Mouse (Mus musculus) limb, embryonic 12.5 days (tissue): ENCODE measurements around the gene Olfr884. TPM values are rescaled to one million over a fixed set of nuclear protein-coding genes. Genes with fewer than 3 reads are reported as not detected.

ENCODE experiments used
- ATAC-seq: fragments of 200-750 bp; cut with Nextera tagmentation; 2 replicates; pipeline ENCODE4 v1.8.0; 2017; ENCODE audit warnings: low read depth, moderate TSS enrichment; ENCODE audit not compliant: insufficient number of reproducible peaks, insufficient read depth, low FRiP score, low TSS enrichment
- H3K27ac ChIP-seq: fragments of 300-500 bp; sonication (generic); 2 replicates; pipeline ENCODE4 v1.5.1; 2016; ENCODE audit warnings: mild to moderate bottlenecking, moderate library complexity
- H3K27me3 ChIP-seq: fragments of 300-500 bp; sonication (generic); 2 replicates; pipeline ENCODE4 v1.6.1; 2016; ENCODE audit warnings: mild to moderate bottlenecking, moderate library complexity
- H3K36me3 ChIP-seq: fragments of 300-500 bp; sonication (generic); 2 replicates; pipeline ENCODE4 v1.6.1; 2016; ENCODE audit warnings: mild to moderate bottlenecking, moderate library complexity
- H3K4me1 ChIP-seq: fragments of 300-500 bp; sonication (generic); replicated peaks from 2 replicates; pipeline ENCODE4 v1.6.1; 2016
- H3K4me2 ChIP-seq: fragments of 300-500 bp; sonication (generic); 2 replicates; pipeline ENCODE4 v1.6.1; 2016; ENCODE audit warnings: mild to moderate bottlenecking, moderate library complexity
- H3K4me3 ChIP-seq: fragments of 300-500 bp; sonication (generic); replicated peaks from 2 replicates; pipeline ENCODE4 v1.5.1; 2016; ENCODE audit warnings: mild to moderate bottlenecking
- H3K9ac ChIP-seq: fragments of 300-500 bp; sonication (generic); replicated peaks from 2 replicates; pipeline ENCODE4 v1.6.1; 2016; ENCODE audit warnings: mild to moderate bottlenecking, moderate library complexity
- H3K9me3 ChIP-seq: fragments of 300-500 bp; sonication (generic); 2 replicates; pipeline ENCODE4 v1.6.1; 2016; ENCODE audit warnings: mild to moderate bottlenecking, moderate library complexity
- WGBS: fragments of 180-500 bp; shearing (Covaris S2); methylation state at CpG from one replicate; pipeline ENCODE4 v1.1.7; 2016; 5-methylcytosine and 5-hydroxymethylcytosine counted together
- polyA plus RNA-seq: library from polyadenylated mRNA; unstranded; fragments of >200 nt; fragmentation: Nextera tagmentation; extraction: Ambion mirVana; gene quantifications from 2 replicates; pipeline ENCODE4 v1.2.1, GENCODE M21; 2016

Olfr884 gene
- not detected in 2 replicates for polyA plus RNA-seq

GRCm38 (mm10) chr9:38046255-38046654, at the start of gene Olfr884:
TSS of gene Olfr884 (plus strand) at chr9:38046555.
- H3K27me3 ChIP-seq = no peaks in the 10 kb centered on the region
- H3K27ac ChIP-seq = no peak within 1 kb of the TSS
- WGBS = 81% methylated on average over 1 of the region's 1 CpGs
- no peak within 1 kb of the TSS for H3K4me3 ChIP-seq
- no peak within 1 kb of the TSS for H3K9ac ChIP-seq
- no peak within 1 kb of the TSS for H3K4me2 ChIP-seq
- H3K9me3 ChIP-seq = no peaks in the 10 kb centered on the region
- H3K36me3 ChIP-seq = no peaks in the 10 kb centered on the region
- no peaks in the 10 kb centered on the region for H3K4me1 ChIP-seq
- ATAC-seq = no peak

DNA sequence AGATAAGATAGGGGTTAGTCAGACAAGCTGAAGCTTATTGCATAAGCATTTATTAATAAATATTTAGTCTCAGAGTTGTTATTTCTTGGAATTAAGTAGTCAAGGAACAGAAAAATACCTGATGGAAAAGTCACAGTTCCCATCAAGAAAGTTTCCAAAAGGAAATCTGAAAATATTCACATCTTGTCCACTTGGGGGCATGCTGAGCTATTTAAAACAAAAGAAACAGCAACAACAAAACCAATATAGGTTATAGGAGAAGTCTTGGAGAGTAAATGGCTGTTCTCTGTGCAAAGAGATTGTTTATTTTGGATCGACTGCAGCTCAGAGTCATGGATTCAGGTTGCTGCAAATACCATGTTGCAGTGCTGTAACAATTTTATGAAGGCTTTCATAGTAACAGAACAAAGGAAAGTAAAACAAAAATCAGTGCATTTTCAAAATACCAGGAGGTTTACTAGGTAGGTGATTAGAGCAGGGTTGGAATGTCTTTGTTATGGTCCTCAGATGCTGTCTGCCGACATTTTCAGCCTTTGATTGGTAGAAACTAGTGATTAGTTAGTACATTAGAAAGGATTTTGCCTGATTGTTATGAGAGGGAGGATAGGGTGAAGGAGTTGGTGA, 47.7 kb upstream of the Olfr884 start:
- no peak overlapping the region for H3K4me3 ChIP-seq
- no peaks in the 10 kb centered on the region for H3K27me3 ChIP-seq
- 40% methylated on average over 2 of the region's 2 CpGs for WGBS
- H3K9me3 ChIP-seq = no peaks in the 10 kb centered on the region
- no peaks in the 10 kb centered on the region for H3K4me1 ChIP-seq
- no peak for ATAC-seq
- no peak overlapping the region for H3K4me2 ChIP-seq
- no peak overlapping the region for H3K9ac ChIP-seq
- H3K36me3 ChIP-seq = no peaks in the 10 kb centered on the region
- H3K27ac ChIP-seq = no peak overlapping the region

- Histone ChIP-seq H3K9me3 (no peaks in the 10 kb centered on the region), H3K9ac (no peak overlapping the region), H3K36me3 (no peaks in the 10 kb centered on the region), H3K27ac (no peak overlapping the region), H3K27me3 (no peaks in the 10 kb centered on the region), H3K4me1 (no peaks in the 10 kb centered on the region), H3K4me2 (no peak overlapping the region), H3K4me3 (no peak overlapping the region)
- 65% methylated on average over 1 of the region's 1 CpGs for WGBS
- no peak for ATAC-seq
Measured at GRCm38 (mm10) chr9:38000021-38000420, 46.3 kb upstream of the Olfr884 start.

- Histone ChIP-seq H3K9ac (no peak within 1 kb of the TSS), H3K4me1 (no peaks in the 10 kb centered on the region), H3K27me3 (no peaks in the 10 kb centered on the region), H3K9me3 (no peaks in the 10 kb centered on the region), H3K4me2 (no peak within 1 kb of the TSS), H3K27ac (no peak within 1 kb of the TSS), H3K36me3 (no peaks in the 10 kb centered on the region), H3K4me3 (no peak within 1 kb of the TSS)
- ATAC-seq = no peak
- WGBS = 85% methylated on average over 1 of the region's 1 CpGs
Measured at GRCm38 (mm10) chr9:38025508-38025907, 20.8 kb upstream of the Olfr884 start, which contains the start of gene Olfr883. TSS of gene Olfr883 (plus strand) at chr9:38025808.

DNA sequence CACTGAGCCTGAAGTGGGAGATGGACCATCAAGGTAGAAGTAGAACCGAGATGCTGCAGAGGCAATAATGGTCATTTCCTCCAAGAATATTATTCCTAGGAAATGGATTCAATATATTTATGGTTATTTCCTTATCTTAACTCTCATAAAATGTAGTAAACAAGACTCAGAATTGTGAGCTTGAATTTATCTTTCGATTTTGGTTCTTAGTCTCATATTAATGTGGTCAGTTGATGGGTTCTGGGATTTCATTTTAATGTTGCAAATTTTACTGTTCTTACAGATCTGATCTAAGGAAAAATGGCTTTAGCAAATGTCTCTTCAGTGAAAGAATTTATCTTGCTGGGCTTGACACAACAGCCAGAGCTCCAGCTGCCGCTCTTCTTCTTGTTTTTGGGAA, 14.7 kb downstream of the Olfr884 start, which contains the start of gene Olfr885:
TSS of gene Olfr885 (plus strand) at position 301 of the 400 bp plus-strand sequence.
- Histone ChIP-seq H3K27ac (no peak within 1 kb of the TSS), H3K36me3 (no peaks in the 10 kb centered on the region), H3K9ac (no peak within 1 kb of the TSS), H3K4me2 (no peak within 1 kb of the TSS), H3K4me1 (no peaks in the 10 kb centered on the region), H3K4me3 (no peak within 1 kb of the TSS), H3K9me3 (no peaks in the 10 kb centered on the region), H3K27me3 (no peaks in the 10 kb centered on the region)
- no peak for ATAC-seq
- 88% methylated on average over 3 of the region's 3 CpGs for WGBS

- Histone ChIP-seq H3K4me2 (no peak within 1 kb of the TSS), H3K27ac (no peak within 1 kb of the TSS), H3K9me3 (no peaks in the 10 kb centered on the region), H3K36me3 (no peaks in the 10 kb centered on the region), H3K4me1 (no peaks in the 10 kb centered on the region), H3K9ac (no peak within 1 kb of the TSS), H3K4me3 (no peak within 1 kb of the TSS), H3K27me3 (no peaks in the 10 kb centered on the region)
- no peak for ATAC-seq
- 68% methylated on average over 1 of the region's 1 CpGs for WGBS
Measured at GRCm38 (mm10) chr9:38083772-38084171, 37.4 kb downstream of the Olfr884 start, which contains the start of gene Olfr887. TSS of gene Olfr887 (plus strand) at chr9:38084072.

Other genes with a start within 250 kb of the Olfr884 start
- gene Olfr876, start 243.5 kb upstream of the Olfr884 start, polyA plus RNA-seq = not detected in 2 replicates
- gene Olfr877, start 192.3 kb upstream of the Olfr884 start, polyA plus RNA-seq = not detected in 2 replicates
- gene Olfr145, start 149.8 kb upstream of the Olfr884 start, polyA plus RNA-seq = not detected in 2 replicates
- gene Olfr878, start 128.7 kb upstream of the Olfr884 start, polyA plus RNA-seq = not detected in 2 replicates
- not detected in 2 replicates for gene Olfr881, start 54.7 kb upstream of the Olfr884 start, polyA plus RNA-seq
- gene Olfr883, start 20.7 kb upstream of the Olfr884 start, polyA plus RNA-seq = not detected in 2 replicates
- gene Olfr885, start 14.8 kb downstream of the Olfr884 start, polyA plus RNA-seq = not detected in 2 replicates
- gene Olfr887, start 37.5 kb downstream of the Olfr884 start, polyA plus RNA-seq = not detected in 2 replicates
- not detected in 2 replicates for gene Olfr888, start 61.6 kb downstream of the Olfr884 start, polyA plus RNA-seq
- gene Olfr889, start 68.6 kb downstream of the Olfr884 start, polyA plus RNA-seq = 0.04 TPM in 1 of 2 replicates, not detected in the other
- gene Olfr890, start 96.0 kb downstream of the Olfr884 start, polyA plus RNA-seq = not detected in 2 replicates
- gene Olfr891, start 134.3 kb downstream of the Olfr884 start, polyA plus RNA-seq = not detected in 2 replicates
- not detected in 2 replicates for gene Olfr893, start 161.8 kb downstream of the Olfr884 start, polyA plus RNA-seq
- not detected in 2 replicates for gene Olfr894, start 171.5 kb downstream of the Olfr884 start, polyA plus RNA-seq
- gene Olfr143, start 206.2 kb downstream of the Olfr884 start, polyA plus RNA-seq = not detected in 2 replicates
- not detected in 2 replicates for gene Olfr895, start 221.3 kb downstream of the Olfr884 start, polyA plus RNA-seq
- gene Olfr896-ps1, start 244.6 kb downstream of the Olfr884 start, polyA plus RNA-seq = not detected in 2 replicates